Mouse (Mus musculus): ENCODE data around the gene Mat2b. TPM values are rescaled to one million over a fixed set of nuclear protein-coding genes. Genes with fewer than 3 reads are reported as not detected.

Mat2b gene
- polyA plus RNA-seq, 1 experiment from 2014 or later: 49.4 TPM

- no peaks in the 10 kb centered on the region for H3K27me3 ChIP-seq (ENCODE audit: control insufficient read depth, insufficient read depth, low read depth, low read length)
- ATAC-seq (ENCODE audit: low read depth): no peak
- peaks cover 44% of the 10 kb centered on the region for H3K36me3 ChIP-seq (ENCODE audit: control insufficient read depth, insufficient read depth)
- no peak overlapping the region for H3K4me2 ChIP-seq (ENCODE audit: low read depth, low read length)
- no peaks in the 10 kb centered on the region for H3K9me3 ChIP-seq (replicated peaks; ENCODE audit: control insufficient read depth, low read length)
- H3K9ac ChIP-seq (ENCODE audit: low read depth, low read length): no peak overlapping the region
- H3K27ac ChIP-seq (ENCODE audit: low read length): no peak overlapping the region
- 75% methylated on average over 3 of the region's 3 CpGs for WGBS (ENCODE audit: insufficient replicate concordance)
- H3K4me3 ChIP-seq (ENCODE audit: low read depth, low read length): no peak overlapping the region
- H3K4me1 ChIP-seq (ENCODE audit: control insufficient read depth, low read depth, low read length): no peaks in the 10 kb centered on the region
Observed at GRCm38 (mm10) chr11:40682456-40682855, 12.5 kb downstream of the Mat2b start.

GRCm38 (mm10) chr11:40677169-40677568 lies 17.8 kb downstream of the Mat2b start:
- no peaks in the 10 kb centered on the region for H3K4me1 ChIP-seq (ENCODE audit: control insufficient read depth, low read depth, low read length)
- peaks cover 41% of the 10 kb centered on the region for H3K36me3 ChIP-seq (ENCODE audit: control insufficient read depth, insufficient read depth)
- no peak overlapping the region for H3K9ac ChIP-seq (ENCODE audit: low read depth, low read length)
- WGBS (ENCODE audit: insufficient replicate concordance): 98% methylated on average over 1 of the region's 1 CpGs
- no peak overlapping the region for H3K27ac ChIP-seq (ENCODE audit: low read length)
- H3K27me3 ChIP-seq (ENCODE audit: control insufficient read depth, insufficient read depth, low read depth, low read length): no peaks in the 10 kb centered on the region
- H3K4me2 ChIP-seq (ENCODE audit: low read depth, low read length): no peak overlapping the region
- H3K9me3 ChIP-seq (replicated peaks; ENCODE audit: control insufficient read depth, low read length): no peaks in the 10 kb centered on the region
- H3K4me3 ChIP-seq (ENCODE audit: low read depth, low read length): no peak overlapping the region
- no peak for ATAC-seq (ENCODE audit: low read depth)

- Histone ChIP-seq H3K4me3 (ENCODE audit: low read depth, low read length) (no peak overlapping the region), H3K4me2 (ENCODE audit: low read depth, low read length) (no peak overlapping the region), H3K36me3 (ENCODE audit: control insufficient read depth, insufficient read depth) (peaks cover 29% of the 10 kb centered on the region), H3K27me3 (ENCODE audit: control insufficient read depth, insufficient read depth, low read depth, low read length) (no peaks in the 10 kb centered on the region), H3K4me1 (ENCODE audit: control insufficient read depth, low read depth, low read length) (no peaks in the 10 kb centered on the region), H3K9me3 (replicated peaks; ENCODE audit: control insufficient read depth, low read length) (no peaks in the 10 kb centered on the region), H3K27ac (ENCODE audit: low read length) (no peak overlapping the region), H3K9ac (ENCODE audit: low read depth, low read length) (no peak overlapping the region)
- ATAC-seq (ENCODE audit: low read depth): no peak
- 53% methylated on average over 4 of the region's 4 CpGs for WGBS (ENCODE audit: insufficient replicate concordance)
Observed at GRCm38 (mm10) chr11:40675014-40675730, 19.8 kb downstream of the Mat2b start.

- 70% methylated on average over 8 of the region's 8 CpGs for WGBS (ENCODE audit: insufficient replicate concordance)
- Histone ChIP-seq H3K27ac (ENCODE audit: low read length) (no peak overlapping the region), H3K4me1 (ENCODE audit: control insufficient read depth, low read depth, low read length) (no peaks in the 10 kb centered on the region), H3K9ac (ENCODE audit: low read depth, low read length) (no peak overlapping the region), H3K4me3 (ENCODE audit: low read depth, low read length) (no peak overlapping the region), H3K27me3 (ENCODE audit: control insufficient read depth, insufficient read depth, low read depth, low read length) (no peaks in the 10 kb centered on the region), H3K36me3 (ENCODE audit: control insufficient read depth, insufficient read depth) (no peaks in the 10 kb centered on the region), H3K9me3 (replicated peaks; ENCODE audit: control insufficient read depth, low read length) (no peaks in the 10 kb centered on the region), H3K4me2 (ENCODE audit: low read depth, low read length) (no peak overlapping the region)
- ATAC-seq (ENCODE audit: low read depth): no peak
Observed at GRCm38 (mm10) chr11:40649726-40650445, 45.1 kb downstream of the Mat2b start.

GRCm38 (mm10) chr11:40647246-40647645 lies 47.8 kb downstream of the Mat2b start:
- Histone ChIP-seq H3K27me3 (ENCODE audit: control insufficient read depth, insufficient read depth, low read depth, low read length) (no peaks in the 10 kb centered on the region), H3K27ac (ENCODE audit: low read length) (no peak overlapping the region), H3K9me3 (replicated peaks; ENCODE audit: control insufficient read depth, low read length) (no peaks in the 10 kb centered on the region), H3K9ac (ENCODE audit: low read depth, low read length) (no peak overlapping the region), H3K4me1 (ENCODE audit: control insufficient read depth, low read depth, low read length) (no peaks in the 10 kb centered on the region), H3K4me3 (ENCODE audit: low read depth, low read length) (no peak overlapping the region), H3K4me2 (ENCODE audit: low read depth, low read length) (no peak overlapping the region), H3K36me3 (ENCODE audit: control insufficient read depth, insufficient read depth) (no peaks in the 10 kb centered on the region)
- no peak for ATAC-seq (ENCODE audit: low read depth)
- 34% methylated on average over 2 of the region's 2 CpGs for WGBS (ENCODE audit: insufficient replicate concordance)

Other genes starting within 250 kb of the Mat2b start
- gene Hmmr, start 38.2 kb upstream of the Mat2b start, polyA plus RNA-seq (2015; fragmentation: Nextera tagmentation; extraction: Ambion mirVana): 45.2 and 53.3 TPM in 2 replicates
- gene Nudcd2, start 38.5 kb upstream of the Mat2b start, polyA plus RNA-seq (2015; fragmentation: Nextera tagmentation; extraction: Ambion mirVana): 63.3 and 68.0 TPM in 2 replicates
- 16.9 and 17.7 TPM in 2 replicates for gene Ccng1, start 60.1 kb upstream of the Mat2b start, polyA plus RNA-seq (2015; fragmentation: Nextera tagmentation; extraction: Ambion mirVana)